Mouse (Mus musculus) left cerebral cortex, adult 11 months (tissue): ENCODE results near the gene Sh2d2a.
A peak's percentile ranks its signal among the peaks of the same experiment; 100 is the strongest.
"Not testable (repeated sequence)": the region's sequence is repeated elsewhere in the genome, so short reads cannot be mapped to it uniquely, and the experiment has no call there.

Experiments
- DNase-seq: peaks from one replicate; pipeline ENCODE4 v3.0.0; 2022; ENCODE audit warnings: low spot score

Sh2d2a gene

GRCm38 (mm10) chr3:87846650-87847110 is at the start of gene Sh2d2a:
Sh2d2a (plus strand) TSS chr3:87846755.
- DNase-seq: no peak

DNA sequence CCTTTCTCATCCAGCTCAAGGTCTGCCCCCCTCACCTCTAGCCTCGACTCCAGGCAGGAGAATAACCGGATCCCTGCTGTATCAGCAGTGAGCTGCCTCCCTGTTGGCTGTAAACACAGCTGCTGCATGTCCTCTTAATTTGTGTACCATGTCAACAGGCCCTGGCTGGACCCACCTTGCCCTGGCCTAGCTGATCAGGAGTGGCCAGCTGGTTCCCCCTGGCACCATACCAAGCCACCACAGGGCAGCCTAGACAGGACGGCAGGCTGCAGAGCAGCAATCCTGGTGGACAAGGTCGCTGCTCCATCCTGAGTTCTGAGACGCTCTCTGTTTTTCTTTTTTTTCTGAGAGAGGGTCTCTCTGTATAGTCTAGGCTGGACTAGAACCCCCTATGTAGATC is 44.9 kb upstream of the Sh2d2a start:
- DNase-seq: no peak

DNA sequence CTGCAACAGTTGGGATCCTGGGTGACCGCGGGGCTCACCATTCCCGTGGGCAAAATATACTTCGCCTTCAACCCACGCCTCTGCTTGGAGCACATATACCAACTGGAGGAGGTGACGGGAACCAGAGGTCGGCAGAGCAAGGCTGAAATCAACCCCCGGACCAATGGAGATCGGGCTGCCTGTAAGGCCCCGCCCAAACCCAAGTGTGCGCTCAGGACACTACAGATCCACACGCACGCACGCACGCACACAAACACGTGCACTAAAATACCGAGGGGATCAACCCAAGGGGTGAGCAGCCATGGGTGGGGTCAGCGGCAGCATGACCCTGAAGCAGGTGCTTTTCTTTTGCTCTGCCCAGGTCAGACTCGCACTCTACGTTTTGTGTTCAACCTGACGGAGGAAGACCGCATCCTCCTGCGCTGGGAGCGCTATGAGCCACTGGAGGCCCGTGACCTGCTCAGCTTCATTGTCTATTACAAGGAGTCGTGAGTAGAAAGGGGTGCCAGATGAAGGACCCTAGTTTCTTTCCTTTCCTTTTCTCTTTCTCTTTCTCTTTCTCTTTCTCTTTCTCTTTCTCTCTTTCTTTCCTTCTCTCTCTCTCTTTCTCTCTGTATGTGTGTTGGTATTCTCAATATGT is 42.4 kb upstream of the Sh2d2a start:
- DNase-seq: no peak

GRCm38 (mm10) chr3:87809322-87809962 is 37.1 kb upstream of the Sh2d2a start:
- DNase-seq: no peak

GRCm38 (mm10) chr3:87811297-87811696 is 35.3 kb upstream of the Sh2d2a start:
- DNase-seq: no peak

DNA sequence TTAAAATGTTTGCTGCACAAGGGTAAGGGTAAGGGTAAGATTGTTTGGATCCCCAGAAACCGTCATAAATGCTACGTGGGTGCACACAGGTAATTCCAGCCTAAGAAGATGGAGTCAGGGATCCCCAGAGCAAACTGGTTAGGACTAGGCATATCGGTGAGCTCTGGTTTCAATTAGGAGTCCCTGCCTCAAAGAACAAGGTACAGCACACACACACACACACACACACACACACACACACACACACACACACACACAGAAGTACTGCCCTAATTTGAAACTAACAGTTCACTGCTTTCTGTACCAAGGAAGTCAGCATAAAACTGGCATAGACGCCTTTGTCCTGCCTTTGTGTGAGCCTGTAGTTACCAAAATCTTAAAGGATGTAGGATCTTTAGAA is 34.1 kb upstream of the Sh2d2a start:
- no peak for DNase-seq

- no peak for DNase-seq
Measured at GRCm38 (mm10) chr3:87812873-87813272, 33.7 kb upstream of the Sh2d2a start.

DNA sequence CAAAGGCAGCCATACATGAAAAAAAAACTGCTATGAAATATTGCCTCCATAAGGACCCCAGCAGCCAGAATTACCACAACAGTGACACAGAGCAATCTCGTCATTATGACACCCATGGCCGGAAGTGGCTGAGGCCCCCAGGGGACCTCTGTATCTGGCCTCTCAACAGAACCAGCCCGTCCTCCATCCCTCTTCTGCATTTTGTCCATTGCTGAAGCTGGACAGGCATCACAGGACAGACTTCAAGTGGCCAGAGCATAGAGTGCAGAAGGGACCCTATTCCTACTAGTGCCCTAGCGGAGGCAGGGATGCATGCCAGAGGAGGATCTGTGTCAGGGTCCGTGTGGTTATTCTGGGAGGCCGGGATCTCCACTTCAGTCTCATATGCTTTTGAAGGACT is 30.4 kb upstream of the Sh2d2a start:
- no peak for DNase-seq

GRCm38 (mm10) chr3:87816646-87817093 is 29.9 kb upstream of the Sh2d2a start:
- DNase-seq: peak; percentile 26

- no peak for DNase-seq
Measured at GRCm38 (mm10) chr3:87818226-87818625, 28.3 kb upstream of the Sh2d2a start.

GRCm38 (mm10) chr3:87824206-87824605 is 22.3 kb upstream of the Sh2d2a start, which contains the start of gene Pear1:
Pear1 (minus strand) TSS chr3:87824306.
- DNase-seq: not testable (repeated sequence)

DNA sequence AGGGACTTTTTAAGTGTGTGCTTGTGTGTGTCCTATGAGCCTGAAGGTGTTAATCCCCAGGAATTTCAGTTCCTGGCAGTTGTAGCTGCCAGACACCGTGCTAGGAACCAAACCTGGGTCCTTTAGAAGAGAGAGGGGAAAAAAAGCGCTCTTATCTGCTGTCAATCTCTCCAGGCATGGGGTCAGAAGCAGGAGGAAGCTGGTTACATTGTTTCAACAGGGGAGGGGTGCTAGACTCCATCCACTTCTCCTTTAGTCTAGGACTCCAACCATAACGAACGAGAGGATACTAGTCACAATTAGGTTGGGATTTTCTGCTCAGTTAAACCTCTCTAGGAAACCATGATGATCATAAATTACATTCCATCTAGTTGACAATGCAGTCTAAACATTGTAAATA is 18.1 kb upstream of the Sh2d2a start:
- DNase-seq: no peak

DNA sequence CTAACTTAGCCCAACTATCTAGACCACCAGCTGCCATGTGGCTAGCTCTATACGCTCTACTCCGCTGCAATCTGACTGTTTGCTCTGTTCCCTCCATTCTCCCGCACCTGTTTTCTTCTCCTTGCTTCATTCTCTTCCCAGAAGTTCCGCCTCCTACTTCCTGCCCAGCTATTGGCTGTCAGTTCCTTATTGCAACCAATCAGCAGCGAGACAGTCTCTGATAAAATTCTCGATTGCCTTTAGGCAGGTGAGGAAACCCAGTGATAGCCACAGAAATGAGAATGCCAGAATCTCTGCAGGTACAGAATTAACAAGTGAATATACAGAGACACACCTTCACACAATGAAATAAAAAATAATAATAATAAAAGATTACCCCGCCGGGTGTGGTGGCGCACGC is 17.5 kb upstream of the Sh2d2a start:
- no peak for DNase-seq

- no peak for DNase-seq
Measured at GRCm38 (mm10) chr3:87832109-87832859, 14.3 kb upstream of the Sh2d2a start.

DNA sequence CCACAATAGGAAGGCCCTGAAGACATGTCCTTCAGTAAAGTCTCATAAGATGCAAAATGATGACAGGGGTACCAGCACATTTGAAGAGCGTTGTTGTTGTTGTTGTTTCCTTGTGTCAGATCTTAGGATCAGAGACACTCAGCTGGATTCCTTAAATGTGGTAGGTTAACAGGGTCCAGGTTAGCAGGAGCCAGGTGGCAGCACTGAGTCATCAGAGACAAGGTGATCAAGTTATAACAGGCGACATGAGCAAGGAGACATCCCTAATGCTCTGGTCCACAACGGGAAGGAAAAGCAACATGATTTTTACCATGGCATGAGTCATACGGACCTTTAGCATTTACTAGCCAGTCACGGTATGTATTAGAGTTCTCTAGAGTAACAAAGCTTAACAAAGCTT is 13.1 kb upstream of the Sh2d2a start:
- DNase-seq: no peak

DNA sequence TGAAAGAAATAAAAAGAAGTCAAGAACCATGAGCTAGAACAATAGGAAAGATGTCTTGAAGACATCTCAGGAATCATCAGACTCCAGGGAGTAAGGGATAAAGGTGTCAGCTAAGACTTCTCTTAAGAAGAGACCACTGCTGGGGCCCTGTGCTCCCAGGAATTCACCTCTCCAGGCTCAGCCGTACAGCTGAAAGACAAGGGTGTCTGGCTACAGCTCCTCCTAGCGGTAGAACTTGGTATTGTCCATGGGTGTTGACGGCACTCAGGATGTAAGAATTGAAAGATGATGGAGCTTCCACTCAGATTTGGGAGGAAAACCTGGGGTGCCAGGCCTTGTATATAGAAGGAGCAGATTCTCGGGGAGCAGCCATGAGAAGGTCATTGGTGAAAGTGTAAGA is 7.9 kb upstream of the Sh2d2a start:
- peak; percentile 30 for DNase-seq

DNA sequence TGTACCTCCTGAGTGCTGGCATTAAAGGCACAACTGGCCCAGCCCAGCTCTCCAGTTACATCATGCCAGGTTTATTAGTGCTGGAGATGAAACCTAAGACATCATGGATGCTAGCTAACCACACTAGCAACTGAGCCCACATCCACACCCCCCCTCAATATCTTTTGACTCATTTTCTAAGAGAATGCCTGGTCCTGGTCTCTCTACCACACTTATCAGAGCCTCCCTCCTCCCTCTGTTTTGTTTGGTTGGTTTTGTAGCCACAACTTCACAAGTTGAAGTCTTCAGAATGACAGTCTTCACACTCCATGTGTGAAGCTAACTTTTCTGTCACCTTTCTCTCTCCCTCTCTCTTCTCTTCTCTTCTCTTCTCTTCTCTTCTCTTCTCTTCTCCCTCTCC is 5.7 kb upstream of the Sh2d2a start:
- DNase-seq: no peak

DNA sequence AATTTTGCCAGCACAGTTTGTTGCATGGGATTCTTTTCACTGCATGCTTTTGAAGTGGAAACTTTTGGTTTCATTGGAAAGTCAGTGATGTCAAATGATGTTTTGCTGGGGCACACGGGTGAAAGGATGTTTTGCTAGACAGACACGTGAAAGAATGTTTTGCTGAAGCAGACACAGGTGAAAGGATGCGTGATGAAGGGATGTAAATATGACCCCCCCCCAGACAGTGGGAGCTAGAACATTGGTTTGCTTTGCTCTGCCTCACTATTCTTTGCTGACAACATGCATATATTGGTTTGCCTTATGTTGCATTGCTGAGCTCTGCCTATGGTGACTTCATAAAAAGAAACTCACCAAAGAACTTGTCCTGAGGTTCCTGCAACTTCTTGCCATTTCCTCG is 1.6 kb upstream of the Sh2d2a start:
- DNase-seq: no peak

- DNase-seq: no peak
Measured at GRCm38 (mm10) chr3:87846186-87846585, 369 bp upstream of the Sh2d2a start.

GRCm38 (mm10) chr3:87847680-87848079 is 1.1 kb downstream of the Sh2d2a start:
- no peak for DNase-seq

DNA sequence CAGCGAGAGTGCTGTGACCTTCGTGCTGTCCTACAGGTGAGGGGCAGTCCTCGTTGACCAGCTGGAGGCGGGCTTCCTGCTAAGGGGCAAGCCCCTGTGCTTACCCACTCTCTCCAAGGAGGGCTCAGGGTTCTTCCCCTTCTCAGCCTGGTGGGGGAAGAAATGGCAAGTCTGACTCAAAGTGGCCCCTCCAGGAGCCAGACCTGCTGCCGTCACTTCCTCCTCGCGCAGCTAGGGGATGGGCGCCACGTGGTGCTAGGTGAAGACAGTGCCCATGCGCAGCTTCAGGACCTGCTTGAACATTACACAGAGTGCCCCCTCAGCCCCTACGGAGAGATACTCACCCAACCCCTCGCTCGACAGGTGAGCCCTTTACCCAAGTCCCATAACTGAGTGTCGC is 2.6 kb downstream of the Sh2d2a start:
- DNase-seq: no peak

DNA sequence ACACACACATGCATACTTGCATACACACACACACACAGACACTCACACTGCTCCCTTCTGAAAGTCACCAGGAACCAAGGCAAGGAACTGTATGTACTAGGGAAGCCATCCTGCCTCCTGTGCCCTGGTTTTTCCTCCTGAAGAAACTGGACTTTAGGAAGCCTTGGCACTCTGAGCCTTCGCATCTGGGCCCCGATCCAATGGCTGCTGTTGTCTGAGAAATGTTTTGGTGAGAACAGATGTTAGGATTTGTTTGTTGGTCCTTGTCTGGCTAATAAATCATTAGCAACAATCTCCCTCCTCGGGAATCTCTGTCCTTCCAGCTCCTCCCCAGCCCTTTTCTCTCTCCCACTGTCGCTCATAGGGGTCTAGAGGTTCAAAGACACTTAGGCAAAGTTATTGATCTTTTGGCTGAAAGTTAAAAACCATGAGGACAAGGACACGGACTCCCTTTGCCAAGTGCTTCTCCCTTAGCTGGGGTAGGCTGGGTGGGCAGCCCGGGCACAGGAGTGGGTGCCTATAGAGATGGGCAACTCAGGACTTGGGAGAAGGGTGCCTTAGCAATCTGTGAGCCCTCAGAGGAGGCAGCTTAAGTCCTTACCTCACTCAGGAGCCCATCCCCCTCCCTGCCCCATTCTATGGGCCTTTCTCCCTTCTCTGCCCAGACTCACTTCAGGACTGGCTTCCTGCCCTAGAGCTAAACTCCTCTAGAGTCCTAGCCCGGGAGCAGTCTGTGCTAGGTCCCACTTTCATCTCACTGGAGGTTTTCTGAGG is 8.4 kb downstream of the Sh2d2a start:
- DNase-seq: no peak
